Mouse (Mus musculus): ENCODE data around the gene Impg1. TPM values are rescaled to one million over a fixed set of nuclear protein-coding genes. Genes with fewer than 3 reads are reported as not detected.
A peak's percentile ranks its signal among the peaks of the same experiment; 100 is the strongest.

The Impg1 gene
- total RNA-seq, 2 experiments from 2014 or later: not detected

- intact Hi-C loops (cut with DNase I): no loop called here
- no peak for DNase-seq (ENCODE audit: low spot score in 2 of 2)
These were observed 166.2 kb downstream of the Impg1 start for GRCm38 (mm10) chr9:80299031-80299430.

DNA sequence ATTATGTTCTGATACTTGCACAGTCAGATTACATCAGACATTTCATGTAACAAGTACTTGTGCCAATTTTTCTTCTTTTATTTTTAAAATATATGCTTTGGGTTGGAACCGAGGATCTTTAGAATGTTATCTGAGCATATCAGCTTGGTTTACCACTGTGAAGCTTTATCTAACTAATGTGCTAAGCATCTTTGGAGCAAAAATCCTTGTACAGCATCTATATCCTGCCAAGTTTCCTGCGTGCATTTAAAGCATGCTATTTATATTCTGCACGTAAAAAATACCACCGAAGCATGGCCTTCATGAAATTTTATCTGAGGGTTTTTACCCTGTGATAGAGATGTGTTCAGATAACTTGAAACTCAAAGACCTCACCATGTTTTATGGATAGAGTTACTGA lies 169.2 kb downstream of the Impg1 start:
- intact Hi-C loops (cut with DNase I): no loop called here
- no peak for DNase-seq (ENCODE audit: low spot score in 2 of 2)

- intact Hi-C loops (cut with DNase I): no loop called here
- peak in 1 of 2 experiments; percentile 39 for DNase-seq (ENCODE audit: low spot score in 2 of 2)
These were observed 172.2 kb downstream of the Impg1 start for GRCm38 (mm10) chr9:80293056-80293584.

DNA sequence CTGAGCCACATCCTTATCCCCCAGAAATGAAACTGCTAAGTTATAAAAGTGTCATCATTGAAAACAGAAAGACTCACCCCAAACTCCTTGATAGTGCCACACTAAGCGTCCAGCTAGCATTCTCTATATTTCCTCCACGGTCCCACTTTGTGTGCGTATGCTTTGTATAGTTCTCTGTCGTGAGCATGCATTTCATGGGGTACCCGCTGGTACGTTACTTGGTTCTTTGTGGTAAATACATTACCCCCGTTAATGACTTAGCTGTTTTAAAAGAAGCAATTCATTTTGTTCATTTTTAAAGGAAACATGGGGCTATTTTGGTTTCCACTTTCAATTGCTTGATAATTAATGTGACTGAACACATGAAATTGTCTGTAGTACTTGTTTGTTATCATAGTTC lies 178.4 kb downstream of the Impg1 start:
- intact Hi-C loops (cut with DNase I): no loop called here

GRCm38 (mm10) chr9:80284539-80285174 lies 180.6 kb downstream of the Impg1 start:
- intact Hi-C loops (cut with DNase I): no loop called here
- DNase-seq (ENCODE audit: low spot score in 2 of 2): no peak

More for the DNA sequence above, 178.4 kb downstream of the Impg1 start:
- no peak for DNase-seq (ENCODE audit: low spot score in 2 of 2)

GRCm38 (mm10) chr9:80282426-80282825 lies 182.9 kb downstream of the Impg1 start:
- intact Hi-C loops (cut with DNase I): no loop called here
- DNase-seq (ENCODE audit: low spot score in 2 of 2): no peak

DNA sequence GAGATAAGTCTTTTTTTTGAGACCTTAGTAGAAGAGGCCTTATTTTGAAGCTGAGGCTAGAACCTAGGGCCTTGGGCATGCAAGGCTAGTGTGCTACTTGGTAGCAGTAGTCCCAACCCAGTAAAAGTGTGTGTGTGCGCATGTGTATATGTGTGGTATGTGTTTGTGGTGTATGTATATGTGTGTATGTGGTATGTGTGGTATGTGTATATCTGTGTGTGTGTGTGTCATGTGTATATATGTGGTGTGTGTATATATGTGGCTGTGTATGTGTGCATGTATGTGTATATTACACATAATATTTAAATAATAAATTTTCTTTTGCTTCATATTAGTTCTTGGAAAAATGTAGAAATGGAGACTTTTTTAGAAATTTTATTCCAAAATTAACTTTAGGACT lies 184.6 kb downstream of the Impg1 start:
- intact Hi-C loops (cut with DNase I): no loop called here
- no peak for DNase-seq (ENCODE audit: low spot score in 2 of 2)

DNA sequence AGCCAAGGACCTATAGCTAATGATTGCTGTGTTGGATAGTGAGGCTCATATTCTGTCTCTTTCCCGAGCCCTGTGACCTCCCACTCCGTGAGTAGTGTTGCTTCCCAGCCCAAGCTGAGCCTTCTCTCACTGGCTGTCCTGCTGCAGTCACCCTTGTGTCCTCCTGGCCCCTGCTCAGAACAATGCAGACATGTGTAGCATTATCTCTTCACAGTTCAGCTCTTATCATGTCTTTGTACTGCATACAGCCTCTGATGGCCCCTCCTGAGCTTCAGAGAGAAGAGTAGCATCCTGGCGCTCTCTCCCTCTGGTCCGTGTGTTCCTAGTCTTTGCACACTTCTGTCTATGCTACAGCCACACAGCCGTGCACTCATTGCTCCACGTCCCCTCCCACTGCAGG lies 187.5 kb downstream of the Impg1 start:
- no peak for DNase-seq (ENCODE audit: low spot score in 2 of 2)
- intact Hi-C loops (cut with DNase I): no loop called here

GRCm38 (mm10) chr9:80277157-80277556 lies 188.1 kb downstream of the Impg1 start:
- peak in 1 of 2 experiments; percentile 16 for DNase-seq (ENCODE audit: low spot score in 2 of 2)
- intact Hi-C loops (cut with DNase I): no loop called here

- DNase-seq (ENCODE audit: low spot score in 2 of 2): no peak
- intact Hi-C loops (cut with DNase I): no loop called here
These were observed 189.5 kb downstream of the Impg1 start for GRCm38 (mm10) chr9:80275772-80276134.

DNA sequence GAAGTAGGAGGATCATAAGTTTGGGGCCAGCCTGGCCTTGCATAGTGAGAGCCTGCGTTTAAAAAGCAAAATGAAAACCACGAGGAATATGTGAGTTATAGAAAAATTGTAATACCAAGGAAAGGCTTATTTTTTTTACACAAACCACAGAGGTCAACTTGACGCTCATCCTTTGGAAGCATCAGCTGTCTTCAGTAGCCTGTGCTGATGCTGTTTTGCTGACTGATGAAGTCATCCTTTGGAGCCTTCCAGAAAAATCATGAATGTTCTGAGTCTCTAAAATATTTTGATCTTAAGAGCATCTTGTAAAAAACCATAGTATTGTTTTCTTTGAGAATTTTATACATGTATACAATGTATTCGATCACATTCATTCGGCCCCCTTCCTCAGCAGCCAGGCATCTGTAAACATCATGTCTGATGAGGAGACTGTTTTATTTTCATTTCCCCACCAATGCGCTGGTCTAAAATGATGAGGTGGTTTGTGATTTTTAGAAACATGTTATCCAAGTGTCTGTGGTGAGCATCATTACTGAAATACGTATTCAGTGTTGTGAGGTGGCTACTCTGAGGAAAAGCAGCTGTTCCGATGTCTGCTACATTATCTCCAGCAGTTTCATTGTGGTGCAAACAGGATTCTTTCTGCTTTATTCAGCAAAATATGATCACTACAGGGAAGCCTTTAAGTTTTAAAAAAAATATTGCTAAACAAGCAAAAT lies 190.1 kb downstream of the Impg1 start:
- intact Hi-C loops (cut with DNase I): no loop called here
- DNase-seq (ENCODE audit: low spot score in 2 of 2): no peak

- DNase-seq (ENCODE audit: low spot score in 2 of 2): no peak
- intact Hi-C loops (cut with DNase I): no loop called here
These were observed 192.3 kb downstream of the Impg1 start for GRCm38 (mm10) chr9:80272951-80273350.

GRCm38 (mm10) chr9:80269596-80269995 lies 195.7 kb downstream of the Impg1 start:
- intact Hi-C loops (cut with DNase I): no loop called here
- no peak for DNase-seq (ENCODE audit: low spot score in 2 of 2)

DNA sequence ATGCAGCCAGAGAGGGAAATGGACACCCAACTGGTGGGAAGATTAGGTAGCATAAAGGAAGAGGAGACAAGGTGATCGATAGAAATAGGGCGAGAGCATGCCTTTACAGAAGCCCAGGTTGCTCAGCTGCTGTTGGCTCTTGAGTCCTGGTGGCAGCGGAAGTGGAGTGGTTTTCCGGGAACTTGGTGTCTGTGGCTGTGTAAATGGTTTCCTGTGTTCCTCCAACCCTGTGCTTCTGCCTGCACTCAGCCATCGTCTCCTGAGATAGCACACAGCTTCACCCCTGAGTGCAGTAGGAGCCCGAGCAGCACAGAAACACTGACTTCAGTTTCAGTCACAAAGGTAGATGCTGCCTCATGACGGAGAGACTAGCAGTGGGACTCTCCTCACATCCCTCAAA lies 198.8 kb downstream of the Impg1 start:
- intact Hi-C loops (cut with DNase I): no loop called here
- DNase-seq (ENCODE audit: low spot score in 2 of 2): no peak

DNA sequence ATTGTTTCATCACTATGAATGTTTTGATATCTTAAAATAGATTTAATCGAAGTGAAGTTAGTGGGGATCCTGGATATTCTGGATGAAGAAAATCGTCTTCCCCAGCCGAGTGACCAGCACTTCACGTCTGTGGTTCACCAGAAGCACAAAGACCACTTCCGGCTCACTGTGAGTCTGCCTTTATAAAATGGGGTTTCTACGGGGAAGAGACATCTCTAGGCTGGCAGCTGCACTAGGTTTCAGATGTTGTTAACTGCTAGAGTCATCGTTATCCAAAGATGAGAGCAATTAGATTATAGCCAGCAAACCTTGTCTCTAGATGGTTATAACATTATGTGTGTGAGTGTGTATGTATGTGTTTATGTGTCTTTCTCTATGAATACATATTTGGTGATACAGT lies 199.2 kb downstream of the Impg1 start:
- DNase-seq (ENCODE audit: low spot score in 2 of 2): no peak

More for the DNA sequence above, 199.2 kb downstream of the Impg1 start:
- intact Hi-C loops (cut with DNase I): no loop called here

Measured in left cerebral cortex, postnatal 14 days (tissue).